Mouse (Mus musculus) neural tube, embryonic 14.5 days (tissue): Measurements from ENCODE around the gene Tbc1d2. TPM values are rescaled to one million over a fixed set of nuclear protein-coding genes. Genes with fewer than 3 reads are reported as not detected.

Experiments
- ATAC-seq: fragments of 200-750 bp; cut with Nextera tagmentation; 2 replicates; pipeline ENCODE4 v1.8.0; 2017; ENCODE audit warnings: low read depth, mild to moderate bottlenecking, moderate TSS enrichment, moderate library complexity
- H3K27ac ChIP-seq: fragments of 300-500 bp; sonication (generic); 2 replicates; pipeline ENCODE4 v1.5.1; 2014; ENCODE audit warnings: low read depth, mild to moderate bottlenecking, control low read depth, low read length, moderate library complexity, mixed read lengths
- H3K27me3 ChIP-seq: fragments of 300-500 bp; sonication (generic); 2 replicates; pipeline ENCODE4 v1.6.1; 2014; ENCODE audit warnings: low read length; ENCODE audit not compliant: control insufficient read depth, insufficient read depth
- H3K36me3 ChIP-seq: fragments of 300-500 bp; sonication (generic); 2 replicates; pipeline ENCODE4 v1.6.1; 2014; ENCODE audit warnings: low read length, mixed read lengths; ENCODE audit not compliant: control insufficient read depth, insufficient read depth
- H3K4me1 ChIP-seq: fragments of 300-500 bp; sonication (generic); 2 replicates; pipeline ENCODE4 v1.6.1; 2014; ENCODE audit warnings: low read length; ENCODE audit not compliant: control insufficient read depth, insufficient read depth
- H3K4me2 ChIP-seq: fragments of 300-500 bp; sonication (generic); 2 replicates; pipeline ENCODE4 v1.6.1; 2014; ENCODE audit warnings: mild to moderate bottlenecking, low read depth, low read length, control low read depth
- H3K4me3 ChIP-seq: fragments of 300-500 bp; sonication (generic); 2 replicates; pipeline ENCODE4 v1.5.1; 2014; ENCODE audit warnings: low read depth, low read length, control low read depth, mixed read lengths
- H3K9ac ChIP-seq: fragments of 300-500 bp; sonication (generic); replicated peaks from 2 replicates; pipeline ENCODE4 v1.6.1; 2014; ENCODE audit warnings: low read depth, mild to moderate bottlenecking, control low read depth, low read length, mixed read lengths
- H3K9me3 ChIP-seq: fragments of 300-500 bp; sonication (generic); 2 replicates; pipeline ENCODE4 v1.6.1; 2016; ENCODE audit warnings: low read length; ENCODE audit not compliant: control insufficient read depth
- WGBS: fragments of 180-500 bp; shearing (Covaris S2); extraction: QIAGEN DNeasy Blood & Tissue Kit; methylation state at CpG from one replicate; pipeline ENCODE4 v1.1.7; 2014; 5-methylcytosine and 5-hydroxymethylcytosine counted together
- polyA plus RNA-seq: library from polyadenylated mRNA; unstranded; fragments of >200 nt; fragmentation: Nextera tagmentation; extraction: Ambion mirVana; gene quantifications from 2 replicates; pipeline ENCODE4 v1.2.1, GENCODE M21; 2014

Tbc1d2 gene
- 0.36 and 0.81 TPM in 2 replicates for polyA plus RNA-seq

GRCm38 (mm10) chr4:46650086-46650753, at the start of gene Tbc1d2:
Gene Tbc1d2 (minus strand): TSS chr4:46650209.
- peaks cover 6% of the 10 kb centered on the region; the same call in 1 of the 2 replicates for H3K27me3 ChIP-seq
- under 1% methylated on average over 68 of the region's 69 CpGs for WGBS

GRCm38 (mm10) chr4:46696467-46696866, 46.5 kb upstream of the Tbc1d2 start:
- Histone ChIP-seq H3K27me3 (no peaks in the 10 kb centered on the region), H3K27ac (no peak overlapping the region), H3K4me2 (no peak overlapping the region), H3K9ac (no peak overlapping the region), H3K4me3 (no peak overlapping the region), H3K9me3 (no peaks in the 10 kb centered on the region), H3K4me1 (peaks cover 3% of the 10 kb centered on the region; the same call in 1 of the 2 replicates), H3K36me3 (no peaks in the 10 kb centered on the region)
- ATAC-seq = no peak
- 76% methylated on average over 6 of the region's 6 CpGs for WGBS

More at GRCm38 (mm10) chr4:46650086-46650753, at the start of gene Tbc1d2:
- Histone ChIP-seq H3K4me1 (0 out of 2 replicates have a peak, but pooled peaks cover 3% of the 10 kb centered on the region), H3K9ac (peak within 1 kb of the TSS; percentile 54), H3K36me3 (no peaks in the 10 kb centered on the region), H3K9me3 (no peaks in the 10 kb centered on the region), H3K4me3 (peak within 1 kb of the TSS; percentile 76), H3K27ac (peak within 1 kb of the TSS; percentile 60; the same call in 1 of the 2 replicates), H3K4me2 (peak within 1 kb of the TSS; percentile 92)
- peak; percentile 98 for ATAC-seq

- no peak overlapping the region for H3K4me2 ChIP-seq
- no peak overlapping the region for H3K4me3 ChIP-seq
- no peaks in the 10 kb centered on the region for H3K9me3 ChIP-seq
- ATAC-seq = no peak
- H3K4me1 ChIP-seq = no peaks in the 10 kb centered on the region
- no peak overlapping the region for H3K9ac ChIP-seq
- H3K27me3 ChIP-seq = no peaks in the 10 kb centered on the region
- H3K36me3 ChIP-seq = no peaks in the 10 kb centered on the region
- H3K27ac ChIP-seq = no peak overlapping the region
- 78% methylated on average over 8 of the region's 8 CpGs for WGBS
Measured at GRCm38 (mm10) chr4:46690565-46690964, 40.6 kb upstream of the Tbc1d2 start.

- Histone ChIP-seq H3K4me1 (no peaks in the 10 kb centered on the region), H3K4me2 (no peak overlapping the region), H3K9ac (no peak overlapping the region), H3K27ac (no peak overlapping the region), H3K27me3 (no peaks in the 10 kb centered on the region), H3K36me3 (no peaks in the 10 kb centered on the region), H3K9me3 (no peaks in the 10 kb centered on the region), H3K4me3 (no peak overlapping the region)
- WGBS = 83% methylated on average over 8 of the region's 8 CpGs
- no peak for ATAC-seq
Measured at GRCm38 (mm10) chr4:46690023-46690420, 40.0 kb upstream of the Tbc1d2 start.

- ATAC-seq = peak; percentile 85
- no peak overlapping the region for H3K27ac ChIP-seq
- H3K4me3 ChIP-seq = no peak overlapping the region
- no peak overlapping the region for H3K9ac ChIP-seq
- 46% methylated on average over 15 of the region's 15 CpGs for WGBS
- no peaks in the 10 kb centered on the region for H3K36me3 ChIP-seq
- H3K27me3 ChIP-seq = no peaks in the 10 kb centered on the region
- no peak overlapping the region for H3K4me2 ChIP-seq
- no peaks in the 10 kb centered on the region for H3K9me3 ChIP-seq
- no peaks in the 10 kb centered on the region for H3K4me1 ChIP-seq
Measured at GRCm38 (mm10) chr4:46689397-46690022, 39.5 kb upstream of the Tbc1d2 start.

- Histone ChIP-seq H3K4me2 (no peak overlapping the region), H3K9ac (no peak overlapping the region), H3K27me3 (no peaks in the 10 kb centered on the region), H3K4me3 (no peak overlapping the region), H3K9me3 (no peaks in the 10 kb centered on the region), H3K4me1 (no peaks in the 10 kb centered on the region), H3K27ac (no peak overlapping the region), H3K36me3 (no peaks in the 10 kb centered on the region)
- 80% methylated on average over 14 of the region's 14 CpGs for WGBS
- ATAC-seq = no peak
Measured at GRCm38 (mm10) chr4:46688213-46688832, 38.3 kb upstream of the Tbc1d2 start.

- Histone ChIP-seq H3K4me2 (no peak overlapping the region), H3K9me3 (no peaks in the 10 kb centered on the region), H3K4me1 (no peaks in the 10 kb centered on the region), H3K27me3 (no peaks in the 10 kb centered on the region), H3K36me3 (no peaks in the 10 kb centered on the region), H3K27ac (no peak overlapping the region), H3K9ac (no peak overlapping the region), H3K4me3 (no peak overlapping the region)
- 41% methylated on average over 6 of the region's 6 CpGs for WGBS
- ATAC-seq = 0 out of 2 replicates have a peak, but pooled peaks have one; percentile 31
Measured at GRCm38 (mm10) chr4:46684160-46684559, 34.2 kb upstream of the Tbc1d2 start.

- no peak overlapping the region for H3K9ac ChIP-seq
- H3K9me3 ChIP-seq = no peaks in the 10 kb centered on the region
- no peaks in the 10 kb centered on the region for H3K4me1 ChIP-seq
- H3K4me3 ChIP-seq = no peak overlapping the region
- H3K27ac ChIP-seq = no peak overlapping the region
- 66% methylated on average over 3 of the region's 3 CpGs for WGBS
- no peak for ATAC-seq
- no peaks in the 10 kb centered on the region for H3K27me3 ChIP-seq
- H3K4me2 ChIP-seq = no peak overlapping the region
- peaks cover 4% of the 10 kb centered on the region; the same call in 1 of the 2 replicates for H3K36me3 ChIP-seq
Measured at GRCm38 (mm10) chr4:46676646-46677045, 26.6 kb upstream of the Tbc1d2 start.

GRCm38 (mm10) chr4:46675992-46676391, 26.0 kb upstream of the Tbc1d2 start:
- 68% methylated on average over 4 of the region's 4 CpGs for whole genome bisulfite sequencing
- no peak overlapping the region for H3K4me2 ChIP-seq
- no peaks in the 10 kb centered on the region for H3K9me3 ChIP-seq
- H3K9ac ChIP-seq = no peak overlapping the region
- no peak for ATAC-seq
- peaks cover 4% of the 10 kb centered on the region; the same call in 1 of the 2 replicates for H3K36me3 ChIP-seq
- H3K4me3 ChIP-seq = no peak overlapping the region
- H3K4me1 ChIP-seq = no peaks in the 10 kb centered on the region
- H3K27ac ChIP-seq = no peak overlapping the region
- no peaks in the 10 kb centered on the region for H3K27me3 ChIP-seq
